Mouse (Mus musculus): ENCODE measurements around the gene Tap1.
"Not testable (repeated sequence)": the region's sequence is repeated elsewhere in the genome, so short reads cannot be mapped to it uniquely, and the experiment has no call there.

Tap1 gene

DNA sequence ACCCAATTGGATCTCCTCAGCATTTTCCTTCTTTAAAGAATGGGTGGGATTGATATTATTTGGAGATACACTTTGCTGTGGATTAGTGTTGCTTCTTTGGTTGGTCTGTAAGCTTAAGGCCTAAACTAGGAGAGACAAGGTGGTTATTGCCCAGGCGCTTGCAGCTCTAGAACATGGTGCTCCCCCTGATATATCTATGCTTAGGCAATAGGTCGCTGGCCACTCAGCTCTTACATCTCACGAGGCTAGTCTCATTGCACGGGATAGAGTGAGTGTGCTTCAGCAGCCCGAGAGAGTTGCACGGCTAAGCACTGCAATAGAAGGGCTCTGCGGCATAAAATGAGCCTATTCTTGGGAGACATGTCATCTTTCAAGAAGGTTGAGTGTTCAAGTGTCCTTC is 44.7 kb downstream of the Tap1 start:
- DNase-seq (ENCODE audit: low spot score in 2 of 2): not testable (repeated sequence)

DNA sequence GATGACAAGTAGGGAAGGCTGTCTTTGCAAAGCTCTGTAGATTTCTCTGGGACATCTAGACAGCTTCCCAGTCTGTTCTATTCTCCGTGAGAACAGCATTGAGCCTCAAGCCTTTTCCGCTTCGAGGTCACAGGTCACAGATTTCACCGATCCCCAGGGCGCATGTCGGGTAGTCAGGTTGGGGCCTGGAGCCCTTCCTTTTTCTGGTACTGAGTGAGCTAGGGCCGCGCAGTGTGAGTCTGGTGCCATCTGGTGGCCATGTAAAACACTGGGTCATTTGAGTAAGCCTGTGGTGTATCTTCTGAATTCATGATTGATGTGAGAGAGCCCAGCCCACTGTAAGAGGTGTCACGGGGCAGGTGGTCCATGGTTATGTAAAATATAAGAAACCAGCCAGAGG is 47.6 kb downstream of the Tap1 start:
- DNase-seq (ENCODE audit: low spot score in 2 of 2): peak; percentile 81 to 92

DNA sequence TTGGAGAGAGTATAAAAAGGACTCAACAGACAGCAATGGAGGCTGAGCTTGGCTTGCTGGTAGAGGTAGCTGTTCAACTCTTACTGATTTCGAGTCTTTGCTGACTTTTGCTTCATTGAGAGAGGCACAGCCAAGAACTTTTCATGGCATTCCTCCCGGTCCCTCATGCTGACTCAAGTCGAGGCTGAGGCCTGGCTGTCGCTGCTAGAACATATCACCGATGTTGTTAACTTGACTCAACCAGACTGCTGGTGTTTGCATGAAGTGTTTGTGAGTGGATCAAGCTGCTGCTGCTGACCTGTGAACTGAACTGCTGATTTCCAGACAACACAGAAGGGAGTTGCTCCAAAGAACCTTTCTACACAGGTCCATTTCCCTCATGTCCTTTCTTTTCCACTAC is 49.3 kb downstream of the Tap1 start:
- no peak for DNase-seq (ENCODE audit: low spot score in 2 of 2)

DNA sequence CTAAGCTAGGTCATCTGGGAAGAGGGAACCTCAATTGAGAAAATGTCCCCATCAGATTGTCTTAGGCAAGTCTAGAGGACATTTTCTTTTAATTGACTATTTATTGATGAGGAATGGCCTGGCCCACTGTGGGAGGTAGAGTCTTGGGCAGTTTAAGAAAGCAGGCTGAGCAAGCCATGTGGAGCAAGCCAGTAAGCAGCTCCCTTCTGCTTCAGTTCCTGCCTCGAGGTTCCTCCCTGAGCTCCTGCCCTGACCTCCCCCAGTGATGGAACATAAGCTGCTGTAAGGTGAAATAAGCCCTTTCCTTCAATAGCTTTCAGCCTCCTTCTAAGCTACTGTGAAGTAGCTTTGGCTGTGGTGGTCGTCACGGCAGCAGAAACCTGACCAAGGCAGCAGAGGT is 50.4 kb downstream of the Tap1 start:
- DNase-seq (ENCODE audit: low spot score in 2 of 2): no peak

DNA sequence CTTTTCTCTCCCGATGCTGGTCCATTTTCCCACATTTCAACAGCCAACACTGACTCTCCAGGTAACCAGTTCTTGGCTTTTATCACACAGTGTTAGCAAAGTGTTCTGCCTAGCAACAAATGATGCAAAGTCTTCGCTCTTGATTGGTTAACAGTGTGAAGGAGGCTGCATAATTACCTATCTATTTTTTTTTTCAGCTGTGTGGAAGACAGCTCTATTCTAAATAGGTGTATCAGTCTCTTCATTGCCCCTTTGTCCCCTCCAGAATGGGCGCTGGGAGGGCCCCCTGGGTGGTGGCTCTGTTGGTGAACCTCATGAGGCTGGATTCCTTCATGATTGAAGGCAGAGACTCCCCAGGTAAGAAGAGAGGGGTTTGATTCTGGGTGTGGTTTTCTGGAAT is 51.4 kb downstream of the Tap1 start, which contains the start of gene H2-Ob:
TSS of gene H2-Ob (plus strand) at position 198 of the 400 bp plus-strand sequence.
- DNase-seq (ENCODE audit: low spot score in 2 of 2): peak; percentile 72 to 82

DNA sequence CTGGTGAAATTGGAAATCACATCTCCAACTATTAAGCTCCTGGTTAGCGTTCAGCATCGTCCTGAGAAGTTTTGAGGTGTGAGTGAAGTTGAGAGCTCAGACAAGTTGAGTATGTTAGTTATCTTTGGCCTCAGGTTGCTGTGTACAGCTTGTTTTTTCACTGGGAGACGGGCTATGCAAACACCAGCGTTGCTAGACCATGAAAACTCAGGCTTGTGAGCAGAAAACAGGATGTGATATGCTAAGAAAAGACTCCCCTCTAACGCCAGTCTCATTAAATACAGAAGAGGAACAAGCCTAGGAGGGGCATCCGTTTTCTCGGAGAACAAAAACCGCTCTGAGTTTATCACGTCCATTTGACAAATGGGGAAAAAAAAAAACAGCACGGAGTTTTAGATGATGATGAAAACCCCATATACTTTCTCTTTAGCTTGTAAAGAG is 52.3 kb downstream of the Tap1 start:
- DNase-seq (ENCODE audit: low spot score in 2 of 2): peak in 1 of 2 experiments; percentile 73

DNA sequence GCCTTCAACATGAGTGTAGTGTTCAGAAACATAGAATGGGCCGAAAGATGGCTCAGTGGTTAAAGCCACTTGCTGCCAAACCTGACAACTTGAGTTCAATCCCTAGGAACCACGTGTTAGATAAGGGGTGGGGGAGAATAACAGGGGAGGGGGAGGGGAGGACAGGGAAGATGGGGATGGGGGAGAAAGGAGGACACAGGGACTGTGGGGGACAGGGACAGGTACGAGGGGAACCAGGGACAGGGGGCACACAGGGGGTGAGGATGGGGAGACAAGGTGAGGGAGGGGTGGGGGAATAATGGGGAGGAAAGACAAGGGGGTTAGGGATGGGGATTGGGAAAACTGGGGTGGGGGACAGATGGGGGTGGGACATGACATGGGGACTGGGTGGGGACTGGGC is 53.0 kb downstream of the Tap1 start:
- no peak for DNase-seq (ENCODE audit: low spot score in 2 of 2)

DNA sequence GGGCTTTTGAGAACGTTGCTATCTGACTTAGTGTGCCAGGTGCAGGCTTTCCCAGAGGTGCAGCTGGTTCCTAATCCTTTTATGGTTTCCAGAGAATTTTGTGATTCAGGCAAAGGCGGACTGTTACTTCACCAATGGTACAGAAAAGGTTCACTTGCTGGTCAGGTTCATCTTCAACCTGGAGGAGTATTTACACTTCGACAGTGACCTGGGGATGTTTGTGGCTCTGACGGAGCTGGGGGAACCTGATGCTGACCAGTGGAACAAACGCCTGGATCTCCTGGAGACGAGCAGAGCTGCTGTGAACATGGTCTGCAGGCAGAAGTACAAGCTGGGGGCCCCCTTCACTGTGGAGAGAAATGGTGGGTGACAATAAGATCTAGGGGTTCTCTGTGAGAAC is 53.6 kb downstream of the Tap1 start:
- peak in 1 of 2 experiments; percentile 0 for DNase-seq (ENCODE audit: low spot score in 2 of 2)

DNA sequence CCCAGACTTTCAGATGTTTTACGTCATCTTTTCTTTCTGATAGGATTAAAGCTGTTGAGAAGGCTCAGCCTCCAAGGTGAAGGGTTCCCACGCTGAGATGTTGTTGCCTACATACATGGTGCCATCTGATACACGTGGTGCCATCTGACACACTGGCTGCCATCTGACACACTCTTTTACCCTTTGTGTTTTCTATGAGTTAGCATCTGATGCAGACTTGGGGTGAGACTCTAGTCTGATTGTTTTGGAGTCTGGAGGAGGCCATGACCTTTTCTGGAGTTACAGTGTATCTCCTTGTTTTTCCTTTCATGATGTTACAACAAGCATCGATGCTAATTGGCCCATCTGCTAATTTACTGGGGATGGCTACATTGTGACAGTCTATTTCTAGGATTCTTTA is 57.3 kb downstream of the Tap1 start:
- DNase-seq (ENCODE audit: low spot score in 2 of 2): no peak

All from natural killer cell, adult 2 months (primary cell).